ENCODE assay signal across 8 mouse cellular contexts in genomic region chr17:71182211-71182721, GRCm38 (mm10). TPM values are rescaled to one million over a fixed set of nuclear protein-coding genes. Genes with fewer than 3 reads are reported as not detected.
DNase-seq lines count a peak whose midpoint lies in the region; ATAC-seq lines count a peak whose summit lies in the region.

TSS of gene Lpin2 (plus strand) at chr17:71182560.

- no peaks in the 10 kb centered on the region for H3K9me3 ChIP-seq in forebrain, embryonic 15.5 days
- H3K9me3 ChIP-seq in limb, embryonic 13.5 days = no peaks in the 10 kb centered on the region
- no peaks in the 10 kb centered on the region for H3K9me3 ChIP-seq in midbrain, embryonic 14.5 days (ENCODE audit: control insufficient read depth, low read length)

- H3K9ac ChIP-seq in forebrain, embryonic 15.5 days (replicated peaks) = peak within 1 kb of the TSS; percentile 66
- H3K9ac ChIP-seq in limb, embryonic 13.5 days = peak within 1 kb of the TSS; percentile 95
- peak within 1 kb of the TSS; percentile 82 for H3K9ac ChIP-seq in midbrain, embryonic 14.5 days (replicated peaks; ENCODE audit: low read length)

- WGBS in forebrain, embryonic 15.5 days = 20% methylated on average over 6 of the region's 6 CpGs
- WGBS in limb, embryonic 13.5 days = 16% methylated on average over 6 of the region's 6 CpGs
- 21% methylated on average over 6 of the region's 6 CpGs for WGBS in midbrain, embryonic 14.5 days

- H3K4me1 ChIP-seq in forebrain, embryonic 15.5 days = peaks cover 25% of the 10 kb centered on the region
- peaks cover 47% of the 10 kb centered on the region for H3K4me1 ChIP-seq in limb, embryonic 13.5 days
- peaks cover 19% of the 10 kb centered on the region for H3K4me1 ChIP-seq in midbrain, embryonic 14.5 days (ENCODE audit: control insufficient read depth, insufficient read depth, low read length)

- peak within 1 kb of the TSS; percentile 90 for H3K27ac ChIP-seq in forebrain, embryonic 15.5 days (replicated peaks)
- peak within 1 kb of the TSS; percentile 93 for H3K27ac ChIP-seq in limb, embryonic 13.5 days
- peak within 1 kb of the TSS; percentile 92 for H3K27ac ChIP-seq in midbrain, embryonic 14.5 days (replicated peaks; ENCODE audit: low read depth, low read length)

- H3K4me3 ChIP-seq in forebrain, embryonic 15.5 days = peak within 1 kb of the TSS; percentile 57
- H3K4me3 ChIP-seq in limb, embryonic 13.5 days = peak within 1 kb of the TSS; percentile 84
- peak within 1 kb of the TSS; percentile 83 for H3K4me3 ChIP-seq in midbrain, embryonic 14.5 days (replicated peaks; ENCODE audit: low read depth, low read length)

- H3K36me3 ChIP-seq in forebrain, embryonic 15.5 days = no peaks in the 10 kb centered on the region
- H3K36me3 ChIP-seq in limb, embryonic 13.5 days = no peaks in the 10 kb centered on the region
- H3K36me3 ChIP-seq in midbrain, embryonic 14.5 days (ENCODE audit: control insufficient read depth, insufficient read depth, low read length) = no peaks in the 10 kb centered on the region

- H3K4me2 ChIP-seq in forebrain, embryonic 15.5 days (replicated peaks) = peak within 1 kb of the TSS; percentile 95
- peak within 1 kb of the TSS; percentile 89 for H3K4me2 ChIP-seq in limb, embryonic 13.5 days (replicated peaks)
- H3K4me2 ChIP-seq in midbrain, embryonic 14.5 days (ENCODE audit: low read length) = peak within 1 kb of the TSS; percentile 90

- no peaks in the 10 kb centered on the region for H3K27me3 ChIP-seq in forebrain, embryonic 15.5 days
- H3K27me3 ChIP-seq in limb, embryonic 13.5 days = no peaks in the 10 kb centered on the region
- no peaks in the 10 kb centered on the region for H3K27me3 ChIP-seq in midbrain, embryonic 14.5 days (ENCODE audit: control insufficient read depth, insufficient read depth, low read length)

- peak; percentile 60 to 67 for DNase-seq in B cell, adult 2 months
- DNase-seq in ZHBTc4 (ENCODE audit: low read depth, low spot score) = peak; percentile 7
- peak; percentile 71 for DNase-seq in induced T-regulatory cell, adult 2 months (ENCODE audit: low read depth)
- no peak for DNase-seq in midbrain, embryonic 14.5 days
- no peak for DNase-seq in embryo, embryonic 9.5 days (ENCODE audit: extremely low spot score)
- DNase-seq in right cerebral cortex, postnatal 4 days = no peak

- no peak for ATAC-seq in forebrain, embryonic 15.5 days (replicated peaks)
- ATAC-seq in limb, embryonic 13.5 days (ENCODE audit: low FRiP score, low read depth) = no peak
- no peak for ATAC-seq in midbrain, embryonic 14.5 days (ENCODE audit: low FRiP score, low TSS enrichment)

RNA-seq across cellular contexts. Expression of gene Lpin2, which starts in this region (rescaled TPM):
- 35.9 and 38.4 TPM in 2 replicates for polyA plus RNA-seq in forebrain, embryonic 15.5 days (2015; fragmentation: Nextera tagmentation; extraction: Ambion mirVana)
- polyA plus RNA-seq in limb, embryonic 13.5 days (2015; fragmentation: Nextera tagmentation; extraction: Ambion mirVana) = 54.1 and 56.9 TPM in 2 replicates
- 38.5 and 42.9 TPM in 2 replicates for polyA plus RNA-seq in midbrain, embryonic 14.5 days (2014; fragmentation: Nextera tagmentation; extraction: Ambion mirVana)

Comparison
In these comparisons a context has a peak if more than half of its experiments do, and no peak if none do; other contexts are left out.
1. DNase-seq: peak in B cell, adult 2 months (2 of 2), ZHBTc4 (single experiment) and induced T-regulatory cell, adult 2 months (single experiment); none in midbrain, embryonic 14.5 days (single experiment), embryo, embryonic 9.5 days (single experiment) and right cerebral cortex, postnatal 4 days (single experiment).
2. Peak in every context shown above with its lines, with median percentiles within 50 percentile points of each other: H3K27ac ChIP-seq, H3K4me2 ChIP-seq, H3K4me3 ChIP-seq and H3K9ac ChIP-seq.